Mouse (Mus musculus) heart, embryonic 12.5 days (tissue): Measurements from ENCODE around the gene Spr. TPM values are rescaled to one million over a fixed set of nuclear protein-coding genes. Genes with fewer than 3 reads are reported as not detected.
"Not testable (repeated sequence)": the region's sequence is repeated elsewhere in the genome, so short reads cannot be mapped to it uniquely, and the experiment has no call there.

Experiments used
- ATAC-seq: fragments of 200-750 bp; cut with Nextera tagmentation; 2 replicates; pipeline ENCODE4 v1.8.0; 2017; ENCODE audit warnings: moderate TSS enrichment, moderate library complexity; ENCODE audit not compliant: insufficient number of reproducible peaks, low FRiP score
- H3K27ac ChIP-seq: fragments of 300-500 bp; sonication (generic); 2 replicates; pipeline ENCODE4 v1.5.1; 2016; ENCODE audit warnings: mild to moderate bottlenecking, moderate library complexity; ENCODE audit not compliant: poor library complexity, severe bottlenecking
- H3K27me3 ChIP-seq: fragments of 300-500 bp; sonication (generic); replicated peaks from 2 replicates; pipeline ENCODE4 v1.6.1; 2016; ENCODE audit warnings: mild to moderate bottlenecking, moderate library complexity
- H3K36me3 ChIP-seq: fragments of 300-500 bp; sonication (generic); 2 replicates; pipeline ENCODE4 v1.6.1; 2016; ENCODE audit warnings: mild to moderate bottlenecking, moderate library complexity
- H3K4me1 ChIP-seq: fragments of 300-500 bp; sonication (generic); replicated peaks from 2 replicates; pipeline ENCODE4 v1.6.1; 2016; ENCODE audit warnings: mild to moderate bottlenecking
- H3K4me2 ChIP-seq: fragments of 300-500 bp; sonication (generic); 2 replicates; pipeline ENCODE4 v1.6.1; 2016; ENCODE audit warnings: mild to moderate bottlenecking, moderate library complexity
- H3K4me3 ChIP-seq: fragments of 300-500 bp; sonication (generic); 2 replicates; pipeline ENCODE4 v1.5.1; 2016; ENCODE audit warnings: mild to moderate bottlenecking
- H3K9ac ChIP-seq: fragments of 300-500 bp; sonication (generic); 2 replicates; pipeline ENCODE4 v1.6.1; 2016; ENCODE audit warnings: mild to moderate bottlenecking, moderate library complexity
- H3K9me3 ChIP-seq: fragments of 300-500 bp; sonication (generic); replicated peaks from 2 replicates; pipeline ENCODE4 v1.6.1; 2016; ENCODE audit warnings: mild to moderate bottlenecking, moderate library complexity
- WGBS: fragments of 180-500 bp; shearing (Covaris S2); methylation state at CpG from one replicate; pipeline ENCODE4 v1.1.7; 2016; 5-methylcytosine and 5-hydroxymethylcytosine counted together
- polyA plus RNA-seq: library from polyadenylated mRNA; unstranded; fragments of >200 nt; fragmentation: Nextera tagmentation; extraction: Ambion mirVana; gene quantifications from 2 replicates; pipeline ENCODE4 v1.2.1, GENCODE M21; 2016

Gene Spr
- polyA plus RNA-seq, 1 experiment from 2014 or later, result 53.7 TPM

GRCm38 (mm10) chr6:85156551-85156950 is 19.0 kb upstream of the Spr start:
- H3K4me2 ChIP-seq, H3K27me3 ChIP-seq, H3K4me3 ChIP-seq, ATAC-seq, H3K27ac ChIP-seq, H3K36me3 ChIP-seq, H3K9me3 ChIP-seq, H3K9ac ChIP-seq: not testable (repeated sequence)
- 69% methylated on average over 2 of the region's 2 CpGs for WGBS
- H3K4me1 ChIP-seq, result peaks cover 12% of the 10 kb centered on the region

DNA sequence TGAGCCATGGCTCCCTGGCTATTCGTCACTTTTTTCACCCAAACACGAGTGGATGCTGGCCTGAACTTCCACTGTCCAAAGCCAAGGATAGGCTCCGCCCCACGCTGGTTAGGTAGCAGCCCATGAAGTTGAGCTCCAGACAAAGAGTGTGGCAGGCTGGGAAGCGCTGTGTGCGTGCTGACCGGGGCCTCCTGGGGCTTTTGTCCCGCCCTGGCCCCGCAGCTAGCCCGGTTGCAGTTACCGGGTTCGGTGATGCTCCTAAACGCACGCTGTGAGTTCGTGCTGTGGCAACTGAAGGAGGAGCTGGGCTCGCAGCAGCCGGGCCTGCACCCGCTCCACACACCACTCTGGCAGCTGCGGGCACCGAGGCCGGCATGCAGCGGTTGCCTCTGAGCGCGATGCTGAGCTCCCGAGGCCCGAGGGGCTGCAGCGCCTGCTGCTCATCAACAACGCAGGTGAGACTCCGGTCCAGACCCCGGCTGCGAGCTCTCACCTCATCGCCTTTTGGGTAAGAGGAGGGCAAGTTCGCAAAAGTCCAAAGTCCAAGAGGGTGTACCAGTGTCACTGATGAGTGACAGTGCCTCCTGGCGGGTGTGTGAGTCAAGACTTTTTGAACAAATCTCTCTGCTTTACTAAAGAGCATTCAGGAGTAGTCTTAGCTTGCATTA is 17.4 kb upstream of the Spr start:
- Histone ChIP-seq H3K9ac (peak overlapping the region; percentile 74), H3K27ac (no peak overlapping the region; the same call in 1 of the 2 replicates), H3K36me3 (no peaks in the 10 kb centered on the region), H3K27me3 (peaks cover 3% of the 10 kb centered on the region), H3K4me1 (peaks cover 12% of the 10 kb centered on the region), H3K4me3 (peak overlapping the region; percentile 54), H3K9me3 (no peaks in the 10 kb centered on the region), H3K4me2 (peak overlapping the region; percentile 93)
- 2% methylated on average over 34 of the region's 34 CpGs for WGBS
- peak; percentile 46; the same call in 1 of the 2 replicates for ATAC-seq

- Histone ChIP-seq H3K27ac (no peak overlapping the region), H3K27me3 (peaks cover 3% of the 10 kb centered on the region), H3K4me1 (peaks cover 12% of the 10 kb centered on the region), H3K36me3 (no peaks in the 10 kb centered on the region), H3K9me3 (no peaks in the 10 kb centered on the region), H3K9ac (no peak overlapping the region), H3K4me2 (peak overlapping the region; percentile 93; the same call in 1 of the 2 replicates), H3K4me3 (no peak overlapping the region)
- WGBS, result 7% methylated on average over 9 of the region's 9 CpGs
- peak; percentile 52 for ATAC-seq
These were observed 16.5 kb upstream of the Spr start for GRCm38 (mm10) chr6:85153970-85154540.

- ATAC-seq, result no peak
- no peak overlapping the region for H3K4me3 ChIP-seq
- no peaks in the 10 kb centered on the region for H3K36me3 ChIP-seq
- no peak overlapping the region for H3K27ac ChIP-seq
- H3K9me3 ChIP-seq, result no peaks in the 10 kb centered on the region
- peaks cover 12% of the 10 kb centered on the region for H3K4me1 ChIP-seq
- no peak overlapping the region for H3K9ac ChIP-seq
- no peak overlapping the region for H3K4me2 ChIP-seq
- H3K27me3 ChIP-seq, result peaks cover 15% of the 10 kb centered on the region
- WGBS, result 76% methylated on average over 3 of the region's 3 CpGs
These were observed 12.8 kb upstream of the Spr start for GRCm38 (mm10) chr6:85150386-85150785.

DNA sequence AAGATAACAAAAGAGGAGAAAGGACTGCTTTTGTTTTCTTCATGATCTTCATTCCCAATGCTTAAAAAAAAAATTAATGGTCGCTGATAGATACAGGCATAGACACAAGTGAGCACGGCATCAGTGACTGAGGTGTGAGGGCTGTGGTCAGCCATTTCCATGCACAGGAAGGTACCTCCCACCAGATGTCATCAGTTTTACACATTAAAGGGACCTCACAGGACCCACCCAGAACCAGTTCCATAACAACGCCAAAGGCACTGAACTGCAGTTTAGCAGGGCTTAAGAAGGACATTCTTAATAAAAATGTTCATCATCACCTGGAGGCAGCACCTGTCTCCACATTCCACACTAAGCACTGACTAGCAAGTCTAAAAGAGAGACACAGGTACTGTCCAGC is 10.1 kb upstream of the Spr start:
- Histone ChIP-seq H3K27me3 (peaks cover 21% of the 10 kb centered on the region), H3K4me1 (0 out of 2 replicates have a peak, but pooled peaks cover under 1% of the 10 kb centered on the region), H3K4me2 (no peak overlapping the region), H3K36me3 (no peaks in the 10 kb centered on the region), H3K4me3 (no peak overlapping the region), H3K27ac (no peak overlapping the region), H3K9ac (no peak overlapping the region), H3K9me3 (no peaks in the 10 kb centered on the region)
- WGBS, result 57% methylated on average over 3 of the region's 3 CpGs
- ATAC-seq, result no peak

GRCm38 (mm10) chr6:85144466-85144865 is 6.9 kb upstream of the Spr start:
- Histone ChIP-seq H3K4me3 (no peak overlapping the region), H3K27ac (no peak overlapping the region), H3K27me3 (peaks cover 18% of the 10 kb centered on the region), H3K4me2 (no peak overlapping the region), H3K4me1 (0 out of 2 replicates have a peak, but pooled peaks cover 3% of the 10 kb centered on the region), H3K36me3 (no peaks in the 10 kb centered on the region), H3K9me3 (no peaks in the 10 kb centered on the region), H3K9ac (no peak overlapping the region)
- WGBS, result 67% methylated on average over 3 of the region's 3 CpGs
- ATAC-seq, result no peak

DNA sequence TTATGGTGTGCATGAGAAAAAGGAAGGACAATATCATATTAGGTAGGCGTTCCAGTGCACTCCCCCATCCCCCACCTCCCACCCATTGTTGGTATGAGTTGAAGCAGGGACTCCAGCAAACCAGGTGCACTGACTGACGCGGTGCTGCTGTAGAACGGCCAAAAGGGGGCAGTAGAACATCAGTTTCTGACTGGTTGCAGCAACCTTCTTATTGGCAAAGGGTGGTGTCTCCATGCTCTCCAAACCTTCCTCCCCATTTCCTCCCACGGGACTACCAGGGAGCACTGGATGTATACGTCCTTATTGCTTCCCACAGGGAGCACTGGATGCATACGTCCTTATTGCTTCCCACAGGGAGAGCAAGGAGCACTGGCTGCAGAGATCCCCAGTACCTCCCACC is 3.4 kb upstream of the Spr start:
- 6% methylated on average over 7 of the region's 7 CpGs for WGBS
- H3K9ac ChIP-seq, ATAC-seq: not testable (repeated sequence)

DNA sequence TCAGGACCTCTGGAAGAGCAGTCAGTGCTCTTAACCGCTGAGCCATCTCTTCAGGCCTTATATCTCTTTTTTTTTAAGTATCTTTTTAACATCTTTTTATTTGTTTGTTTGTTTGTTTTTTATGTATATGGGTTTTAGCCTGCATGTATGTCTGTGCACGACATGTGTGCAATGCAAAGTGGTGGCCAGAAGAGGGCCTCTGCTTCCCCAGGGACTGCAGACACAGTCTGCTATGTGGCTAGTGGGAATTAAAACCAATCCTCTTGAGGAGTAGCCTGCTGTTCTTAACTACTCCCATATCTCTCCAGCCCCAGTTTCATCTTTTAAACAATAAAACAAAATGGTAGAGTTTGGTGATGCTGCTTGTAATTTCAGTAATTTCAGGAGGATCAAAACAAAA is 2.0 kb upstream of the Spr start:
- 87% methylated on average over 2 of the region's 2 CpGs for WGBS
- no peak for ATAC-seq
- Histone ChIP-seq H3K9ac (no peak overlapping the region), H3K4me2 (no peak overlapping the region), H3K4me1 (peaks cover 11% of the 10 kb centered on the region), H3K27ac (no peak overlapping the region), H3K4me3 (no peak overlapping the region), H3K9me3 (no peaks in the 10 kb centered on the region), H3K36me3 (peaks cover 8% of the 10 kb centered on the region), H3K27me3 (no peaks in the 10 kb centered on the region)

More for the DNA sequence above, 3.4 kb upstream of the Spr start:
- H3K4me3 ChIP-seq, H3K9me3 ChIP-seq, H3K27ac ChIP-seq, H3K4me2 ChIP-seq, H3K36me3 ChIP-seq: not testable (repeated sequence)
- Histone ChIP-seq H3K4me1 (peaks cover 11% of the 10 kb centered on the region), H3K27me3 (peaks cover 12% of the 10 kb centered on the region; the same call in 1 of the 2 replicates)

DNA sequence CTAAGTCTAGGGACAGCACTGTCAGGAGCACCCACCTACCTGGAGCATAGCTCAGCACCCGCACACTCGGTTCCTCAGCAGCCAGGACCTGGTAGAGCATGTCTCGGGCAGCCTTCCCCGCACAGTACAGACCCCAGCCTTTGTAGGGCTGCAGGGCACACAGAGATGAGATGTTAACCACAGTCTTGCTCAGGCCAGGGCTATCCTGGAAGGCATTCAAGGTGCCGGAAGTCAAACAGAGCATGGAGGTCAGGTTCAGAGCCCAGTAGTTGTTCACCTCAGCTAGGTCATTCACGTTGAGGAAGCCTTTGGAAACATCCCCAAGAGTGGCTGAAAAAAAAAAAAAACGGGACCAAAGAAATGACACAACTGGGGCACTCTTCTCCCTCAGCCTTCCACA is 782 bp downstream of the Spr start:
- H3K27ac ChIP-seq, result not testable (repeated sequence)

DNA sequence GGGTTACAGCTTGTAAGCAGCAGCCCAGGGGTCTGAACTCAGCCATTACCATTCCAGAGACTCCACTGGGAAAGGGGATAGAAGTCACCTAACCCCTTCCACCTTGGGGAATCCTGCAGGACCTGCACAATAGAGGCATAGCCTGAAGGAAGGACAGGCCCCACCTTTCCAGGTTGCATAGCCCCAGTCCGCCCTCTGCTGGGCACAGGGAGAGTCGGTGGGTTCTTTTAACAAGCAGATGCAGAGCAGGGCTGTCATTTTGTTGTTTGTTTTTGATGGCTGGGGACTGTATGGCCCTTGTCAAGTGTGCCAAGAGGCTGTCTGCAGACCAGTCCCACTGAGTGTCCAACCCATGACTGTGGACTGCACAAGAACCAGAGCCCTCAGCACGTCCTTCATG is 4.8 kb downstream of the Spr start:
- H3K4me2 ChIP-seq, H3K27ac ChIP-seq, H3K4me3 ChIP-seq, H3K27me3 ChIP-seq, H3K9ac ChIP-seq, H3K9me3 ChIP-seq, H3K4me1 ChIP-seq, ATAC-seq: not testable (repeated sequence)
- 31% methylated on average over 3 of the region's 3 CpGs for WGBS
- peaks cover 24% of the 10 kb centered on the region for H3K36me3 ChIP-seq

More for the DNA sequence above, 782 bp downstream of the Spr start:
- peak overlapping the region; percentile 82 for H3K9ac ChIP-seq
- not testable (repeated sequence) for H3K9me3 ChIP-seq, H3K27me3 ChIP-seq, ATAC-seq, H3K4me1 ChIP-seq
- peak overlapping the region; percentile 89 for H3K4me3 ChIP-seq
- H3K36me3 ChIP-seq, result peaks cover 24% of the 10 kb centered on the region
- 62% methylated on average over 7 of the region's 7 CpGs for WGBS
- peak overlapping the region; percentile 66 for H3K4me2 ChIP-seq

GRCm38 (mm10) chr6:85132237-85132636 is 5.3 kb downstream of the Spr start:
- WGBS, result 83% methylated on average over 3 of the region's 3 CpGs
- H3K4me2 ChIP-seq, H3K27me3 ChIP-seq, H3K9me3 ChIP-seq, ATAC-seq, H3K4me1 ChIP-seq, H3K9ac ChIP-seq, H3K27ac ChIP-seq, H3K4me3 ChIP-seq: not testable (repeated sequence)
- H3K36me3 ChIP-seq, result peaks cover 24% of the 10 kb centered on the region
